In the genomic region with DNA sequence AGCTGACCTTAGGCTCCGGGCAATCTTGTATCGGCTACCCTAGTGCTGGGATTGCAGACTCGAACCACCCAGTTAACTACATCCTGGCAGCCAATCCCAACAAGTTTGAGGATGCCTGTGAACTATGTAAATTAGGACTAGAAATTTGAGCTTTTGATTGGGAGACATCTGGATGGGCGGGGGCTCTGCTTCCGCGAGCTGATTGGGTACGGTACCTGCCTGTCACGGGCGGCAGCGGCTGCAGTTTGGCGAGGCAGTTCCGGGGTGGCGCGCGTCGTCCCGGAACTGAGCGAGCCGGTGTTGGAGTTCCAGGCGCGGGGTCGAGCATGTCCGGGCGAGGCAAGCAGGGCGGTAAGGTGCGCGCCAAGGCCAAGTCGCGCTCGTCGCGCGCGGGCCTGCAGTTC, we compare ENCODE assay signal across 8 mouse cellular contexts. TPM values are rescaled to one million over a fixed set of nuclear protein-coding genes. Genes with fewer than 3 reads are reported as not detected.
DNase-seq lines count a peak whose midpoint lies in the region; ATAC-seq lines count a peak whose summit lies in the region.

A gene (plus strand): TSS at position 231 of the 404 bp plus-strand sequence.

- H3K27me3 ChIP-seq in forebrain, embryonic 14.5 days (replicated peaks; ENCODE audit: control insufficient read depth, insufficient read depth, low read length) = no peaks in the 10 kb centered on the region
- no peaks in the 10 kb centered on the region for H3K27me3 ChIP-seq in neural tube, embryonic 15.5 days (replicated peaks)

- WGBS in forebrain, embryonic 14.5 days = under 1% methylated on average over 34 of the region's 34 CpGs
- under 1% methylated on average over 34 of the region's 34 CpGs for WGBS in neural tube, embryonic 15.5 days

- peak within 1 kb of the TSS; percentile 73 for H3K4me3 ChIP-seq in forebrain, embryonic 14.5 days (ENCODE audit: low read depth, low read length)
- peak within 1 kb of the TSS; percentile 90 for H3K4me3 ChIP-seq in neural tube, embryonic 15.5 days (replicated peaks)

- peak within 1 kb of the TSS; percentile 97 for H3K4me2 ChIP-seq in forebrain, embryonic 14.5 days (ENCODE audit: low read length)
- peak within 1 kb of the TSS; percentile 81 for H3K4me2 ChIP-seq in neural tube, embryonic 15.5 days

- ATAC-seq in forebrain, embryonic 14.5 days = peak; percentile 86
- ATAC-seq in neural tube, embryonic 15.5 days (ENCODE audit: low FRiP score) = peak; percentile 88

- no peaks in the 10 kb centered on the region for H3K9me3 ChIP-seq in forebrain, embryonic 14.5 days (replicated peaks; ENCODE audit: control insufficient read depth, low read length)
- no peaks in the 10 kb centered on the region for H3K9me3 ChIP-seq in neural tube, embryonic 15.5 days (replicated peaks)

- peak; percentile 99 for DNase-seq in ES-CJ7 (ENCODE audit: low read depth, low spot score)
- peak; percentile 97 for DNase-seq in cerebellum, adult 11 months
- peak; percentile 97 for DNase-seq in forebrain, embryonic 14.5 days (ENCODE audit: low spot score)
- DNase-seq in heart, postnatal 14 days = peak; percentile 99
- peak; percentile 99 for DNase-seq in layer of hippocampus, adult 11-12 months (ENCODE audit: low spot score)
- DNase-seq in lung, adult 18-20 months = peak; percentile 98
- peak; percentile 97 for DNase-seq in testis, postnatal 14 days (ENCODE audit: low spot score)

- H3K4me1 ChIP-seq in forebrain, embryonic 14.5 days (ENCODE audit: control insufficient read depth, insufficient read depth, low read length) = peaks cover 14% of the 10 kb centered on the region
- H3K4me1 ChIP-seq in neural tube, embryonic 15.5 days = peaks cover 32% of the 10 kb centered on the region

- H3K27ac ChIP-seq in forebrain, embryonic 14.5 days (ENCODE audit: low read depth, low read length) = 0 out of 2 replicates have a peak within 1 kb of the TSS, but pooled peaks have one; percentile 21
- peak within 1 kb of the TSS; percentile 83 for H3K27ac ChIP-seq in neural tube, embryonic 15.5 days (replicated peaks)

- intact Hi-C loops in heart, postnatal 14 days (cut with DNase I) = no loop called here

- H3K9ac ChIP-seq in forebrain, embryonic 14.5 days (ENCODE audit: low read length) = peak within 1 kb of the TSS; percentile 69
- H3K9ac ChIP-seq in neural tube, embryonic 15.5 days (replicated peaks) = peak within 1 kb of the TSS; percentile 69

- H3K36me3 ChIP-seq in forebrain, embryonic 14.5 days (ENCODE audit: control insufficient read depth, insufficient read depth, low read length) = peaks cover 14% of the 10 kb centered on the region
- peaks cover 12% of the 10 kb centered on the region for H3K36me3 ChIP-seq in neural tube, embryonic 15.5 days

RNA-seq across cellular contexts. Expression of the gene that starts here (rescaled TPM):
- polyA plus RNA-seq in forebrain, embryonic 14.5 days (2014; fragmentation: Nextera tagmentation; extraction: Ambion mirVana) = 97.3 and 108 TPM in 2 replicates
- 10 to 100 TPM; 33.4 to 38.2 TPM for total RNA-seq in heart, postnatal 14 days (2021)
- 106 and 119 TPM in 2 replicates for polyA plus RNA-seq in neural tube, embryonic 15.5 days (2015; fragmentation: Nextera tagmentation; extraction: Ambion mirVana)

Comparison
In these comparisons a context has a peak if more than half of its experiments do, and no peak if none do; other contexts are left out.
1. Peak in every context shown above with its lines: DNase-seq, ATAC-seq, H3K4me3 ChIP-seq and H3K27ac ChIP-seq.